Mouse (Mus musculus) left cerebral cortex, postnatal 4 days (tissue): ENCODE data around the gene Csde1. TPM values are rescaled to one million over a fixed set of nuclear protein-coding genes. Genes with fewer than 3 reads are reported as not detected.
A peak's percentile ranks its signal among the peaks of the same experiment; 100 is the strongest.

Source experiments
- DNase-seq: peaks from one replicate; pipeline ENCODE4 v3.0.0-alpha.2; 2022
- intact Hi-C: fragments of 180-260 bp; cut with DNase I; formaldehyde crosslinking; loops from one replicate; pipeline ENCODE4 v1.15.1; 2025
- total RNA-seq, 2 experiments: library from RNA; stranded (reverse); gene quantifications; 2 replicates each; pipeline ENCODE4 v1.2.3; 2021

The Csde1 gene
- total RNA-seq: 100 to 1,000 TPM; 324 to 349 TPM

DNA sequence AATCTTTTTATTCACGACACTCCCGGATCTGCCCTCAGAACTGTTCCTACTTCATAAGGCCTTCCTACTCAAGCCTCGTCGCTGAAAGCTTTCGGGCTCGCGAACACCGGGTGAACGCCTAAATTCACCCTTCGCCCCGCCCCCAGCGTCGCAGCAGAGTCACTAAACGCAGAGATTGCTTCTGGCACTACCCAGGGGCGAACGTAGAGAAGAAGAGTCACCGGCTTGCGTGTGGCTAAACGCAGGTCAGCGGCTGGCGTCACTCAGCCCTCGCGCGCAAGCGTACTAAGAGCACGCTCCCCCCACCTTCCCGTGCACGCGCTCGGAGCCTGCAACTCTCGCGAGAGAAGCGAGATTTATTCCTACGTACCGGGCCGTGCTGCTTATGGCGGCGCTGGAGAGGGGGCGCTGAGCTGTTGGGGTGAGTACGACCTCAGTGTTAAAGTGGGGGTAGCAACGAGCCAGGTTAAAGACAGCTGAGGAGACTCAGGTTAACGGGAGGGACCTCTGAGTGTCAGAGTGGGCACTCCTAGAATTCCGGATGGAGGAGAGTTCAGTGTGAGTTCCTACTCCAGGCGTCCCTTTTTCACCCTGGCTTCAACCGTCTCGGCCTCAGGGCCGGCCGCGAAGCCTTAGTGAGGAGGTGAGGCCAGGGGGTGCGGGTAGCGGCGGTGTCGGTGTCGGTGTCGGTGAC lies at the start of gene Csde1:
TSS of gene Csde1 (plus strand) at position 178 of the 694 bp plus-strand sequence.
- intact Hi-C loops: no loop called here
- peak; percentile 97 for DNase-seq

DNA sequence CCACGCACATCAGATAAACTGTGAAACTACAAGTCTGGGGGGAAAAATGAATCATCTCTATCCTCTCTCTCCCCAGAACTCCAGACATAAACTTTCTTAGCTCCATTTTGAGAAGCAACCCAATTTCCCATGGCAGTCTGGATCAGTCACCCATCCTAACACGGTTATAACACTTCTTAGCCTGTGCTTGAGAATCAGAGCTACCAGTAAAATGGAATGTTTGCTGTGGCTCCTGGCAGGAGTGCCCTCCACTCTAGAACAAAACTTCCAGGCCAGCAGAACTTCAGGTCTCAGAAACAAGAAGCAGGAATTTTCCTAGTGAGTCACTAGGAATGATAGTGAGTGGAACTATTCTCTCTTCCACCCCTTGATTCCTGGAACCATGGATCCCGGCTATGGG lies 49.7 kb upstream of the Csde1 start:
- intact Hi-C loops: no loop called here
- no peak for DNase-seq

DNA sequence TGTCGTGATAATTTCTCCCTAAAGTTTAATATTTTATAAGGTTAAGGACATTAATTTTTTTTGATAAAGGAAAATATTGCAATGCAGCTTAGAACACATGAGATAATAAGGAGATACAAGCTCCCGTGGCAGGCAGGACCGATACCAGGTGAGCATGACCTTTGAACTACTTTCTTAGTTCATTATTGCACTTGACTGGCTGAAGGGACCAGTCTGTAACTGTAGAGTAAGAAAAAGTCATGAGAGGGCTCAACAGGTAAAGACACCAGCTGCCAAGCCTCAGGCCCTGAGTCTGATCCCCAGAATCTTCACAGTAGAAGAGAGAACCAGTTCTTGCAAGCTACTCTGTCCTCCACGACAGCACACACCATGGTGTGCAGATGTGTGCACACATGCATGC lies 43.3 kb upstream of the Csde1 start:
- intact Hi-C loops: no loop called here
- DNase-seq: no peak

DNA sequence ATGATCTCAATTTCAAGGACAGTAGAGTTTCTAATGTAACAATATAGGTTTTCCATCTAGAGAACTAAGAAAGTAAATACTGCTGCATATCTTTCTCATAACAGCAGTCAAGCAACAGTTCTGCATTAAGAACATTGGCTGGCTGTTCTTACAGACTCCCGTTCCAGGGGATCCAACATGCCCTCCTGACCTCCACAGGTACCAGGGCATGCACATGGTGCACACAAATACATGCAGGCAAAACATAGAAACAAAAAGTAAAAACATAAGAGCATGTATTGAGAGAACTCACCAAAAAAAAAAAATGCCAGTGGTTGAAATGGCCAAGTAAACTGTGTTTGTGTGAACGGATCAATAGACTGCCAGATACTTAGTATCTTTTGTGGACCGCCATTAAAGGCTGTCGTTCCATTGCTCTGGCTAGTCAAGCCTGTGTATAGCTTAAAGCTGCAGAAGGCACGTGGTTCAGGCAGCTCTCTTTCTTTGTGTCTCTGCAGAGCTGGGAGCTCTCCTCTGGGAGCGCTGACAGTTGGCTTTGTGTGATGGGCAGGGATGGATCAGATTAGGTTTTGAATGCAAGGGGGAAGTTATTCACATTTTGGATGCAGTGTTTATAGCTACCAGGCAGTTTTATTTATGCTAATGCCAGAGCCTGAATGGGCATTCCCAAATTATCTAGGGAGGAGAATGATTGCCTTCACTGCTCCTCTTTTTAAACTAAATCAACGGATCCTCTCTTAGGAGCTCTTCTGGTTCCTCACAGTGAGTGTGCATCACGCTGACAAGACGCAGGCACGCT lies 40.5 kb upstream of the Csde1 start:
- peak; percentile 57 for DNase-seq
- intact Hi-C loops: no loop called here

DNA sequence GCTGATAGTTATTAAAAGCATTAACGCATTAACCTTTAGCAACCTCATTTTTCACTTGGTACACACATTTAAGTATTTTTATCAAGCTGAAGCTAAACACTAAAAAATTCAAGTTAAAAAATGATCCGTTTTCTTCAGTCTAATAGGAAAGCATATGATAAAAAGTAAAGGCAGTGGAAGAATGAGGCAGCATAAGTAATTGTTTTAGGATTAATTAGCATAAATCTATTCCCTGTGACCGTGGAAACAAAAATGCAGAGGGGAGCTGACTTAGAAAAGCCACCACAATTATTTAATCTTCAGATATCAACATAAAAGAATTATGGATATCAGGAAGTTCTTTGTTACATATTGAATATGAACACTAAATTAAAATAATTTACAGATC lies 39.9 kb upstream of the Csde1 start:
- DNase-seq: no peak
- intact Hi-C loops: no loop called here

DNA sequence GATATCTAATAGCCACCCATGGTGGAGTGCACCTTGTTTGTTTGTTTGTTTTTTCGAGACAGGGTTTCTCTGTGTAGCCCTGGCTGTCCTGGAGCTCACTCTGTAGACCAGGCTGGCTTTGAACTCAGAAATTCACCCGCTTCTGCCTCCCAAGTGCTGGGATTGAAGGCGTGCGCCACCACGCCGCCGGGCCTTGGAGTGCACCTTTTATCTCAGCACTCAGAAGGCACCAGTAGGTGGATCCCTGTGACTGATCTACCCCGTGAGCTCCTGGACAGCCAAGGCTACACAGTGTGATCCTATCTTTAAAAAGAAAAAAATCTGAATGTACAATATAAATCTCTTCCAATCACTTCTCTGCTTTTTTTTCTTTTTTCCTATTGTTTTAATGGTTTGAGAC lies 29.2 kb upstream of the Csde1 start:
- intact Hi-C loops: no loop called here

DNA sequence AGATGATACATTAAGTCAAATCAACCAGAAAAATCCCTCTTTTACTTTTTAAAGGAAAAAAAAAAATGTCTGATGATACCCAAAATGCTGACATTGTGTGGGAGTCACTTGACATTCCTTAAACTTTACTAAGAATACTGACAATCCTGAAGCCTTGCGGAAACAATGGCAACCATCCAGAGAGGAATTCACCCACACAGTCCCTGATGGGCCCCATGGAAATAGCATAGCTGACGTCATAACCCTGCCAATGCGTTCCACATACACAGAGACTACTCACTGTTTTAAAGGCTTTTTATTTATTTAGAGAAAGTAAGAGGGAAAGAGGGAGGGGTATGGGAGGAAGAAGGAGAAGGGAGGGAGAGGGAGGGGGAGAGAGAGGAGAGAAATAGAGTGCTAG lies 27.3 kb upstream of the Csde1 start:
- intact Hi-C loops: no loop called here
- no peak for DNase-seq

More for the DNA sequence above, 29.2 kb upstream of the Csde1 start:
- no peak for DNase-seq

DNA sequence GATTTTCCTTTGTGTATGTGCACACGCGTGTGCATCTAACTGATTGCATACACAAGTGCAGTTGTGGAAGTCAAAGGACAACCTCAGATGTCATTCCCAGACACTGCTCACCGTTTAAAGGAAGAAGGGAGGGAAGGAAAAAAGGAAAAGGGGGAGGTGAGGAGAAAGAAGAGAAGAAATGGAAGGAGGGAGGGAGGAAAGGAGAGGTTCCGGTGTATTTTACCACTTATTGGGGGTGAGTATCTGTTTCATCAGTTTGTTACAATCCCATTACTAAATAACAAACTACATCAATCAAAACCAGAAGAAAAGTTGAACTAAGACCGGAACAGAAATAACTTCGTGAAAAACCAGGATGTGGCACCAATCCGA lies 25.0 kb upstream of the Csde1 start:
- no peak for DNase-seq
- intact Hi-C loops: no loop called here

DNA sequence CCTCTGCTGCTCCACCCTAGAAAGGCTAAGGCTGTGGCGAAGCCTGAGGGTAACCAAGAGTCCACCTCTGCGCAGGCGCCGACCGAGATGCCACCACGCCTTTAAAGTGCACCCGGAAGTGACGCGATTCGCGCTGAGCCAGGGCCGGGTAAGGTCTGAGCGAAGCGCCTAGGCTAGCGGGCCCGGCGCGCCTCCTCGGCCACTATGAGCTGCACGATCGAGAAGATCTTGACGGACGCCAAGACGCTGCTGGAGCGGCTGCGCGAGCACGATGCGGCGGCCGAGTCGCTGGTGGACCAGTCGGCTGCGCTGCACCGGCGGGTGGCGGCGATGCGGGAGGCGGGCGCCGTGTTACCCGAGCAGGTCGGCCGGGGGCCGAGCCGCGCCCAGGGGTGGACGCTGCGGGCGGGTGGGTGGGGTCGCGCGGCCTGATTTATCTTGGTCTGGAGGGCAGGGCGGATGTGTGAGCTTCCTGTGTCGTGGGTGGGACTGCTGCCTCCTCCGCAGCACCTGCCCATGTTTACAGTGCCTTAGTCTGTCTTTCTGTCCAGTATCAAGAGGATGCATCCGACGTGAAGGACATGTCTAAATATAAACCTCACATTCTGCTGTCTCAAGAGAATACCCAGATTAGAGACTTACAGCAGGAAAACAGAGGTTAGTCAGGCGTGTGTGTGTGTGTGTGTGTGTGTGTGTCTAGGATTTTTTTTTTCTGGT lies 24.5 kb upstream of the Csde1 start, which contains the start of gene Sike1:
TSS of gene Sike1 (plus strand) at position 104 of the 717 bp plus-strand sequence.
- DNase-seq: peak; percentile 94
- intact Hi-C loops: no loop called here

DNA sequence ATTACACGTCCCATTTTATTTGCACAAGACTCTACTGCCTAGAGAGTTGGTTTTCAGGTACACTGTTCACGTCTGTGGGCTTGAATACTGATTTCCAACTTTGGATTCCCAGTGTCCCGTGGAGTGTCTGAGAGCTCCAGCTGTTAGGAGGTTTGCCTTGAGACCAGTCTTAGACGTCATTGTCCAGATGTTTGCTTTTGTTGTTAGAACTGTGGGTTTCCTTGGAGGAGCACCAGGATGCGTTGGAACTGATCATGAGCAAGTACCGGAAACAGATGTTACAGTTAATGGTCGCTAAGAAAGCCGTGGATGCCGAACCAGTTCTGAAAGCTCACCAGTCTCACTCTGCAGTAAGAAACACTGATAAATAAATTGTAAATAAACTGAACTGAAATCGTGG lies 23.2 kb upstream of the Csde1 start:
- DNase-seq: no peak
- intact Hi-C loops: no loop called here

DNA sequence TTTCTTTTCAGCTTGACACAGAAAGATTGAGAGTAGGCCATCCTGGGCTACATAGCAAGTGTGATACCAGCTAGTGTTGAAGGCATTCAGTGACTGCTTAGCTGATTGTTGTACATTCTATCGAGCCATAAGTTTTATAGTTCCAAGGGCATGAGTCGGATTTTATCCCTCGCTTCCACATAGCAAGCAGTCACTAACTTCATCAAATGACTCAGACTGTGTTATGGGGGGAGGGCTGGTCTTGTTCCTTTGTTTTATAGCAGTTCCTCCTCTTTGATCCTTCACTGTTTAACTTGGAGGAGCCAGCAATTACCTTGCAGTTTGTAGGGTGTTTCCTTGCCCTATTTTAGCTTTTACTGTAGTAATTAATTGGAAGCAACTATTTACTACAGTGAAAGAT lies 22.6 kb upstream of the Csde1 start:
- no peak for DNase-seq
- intact Hi-C loops: no loop called here

DNA sequence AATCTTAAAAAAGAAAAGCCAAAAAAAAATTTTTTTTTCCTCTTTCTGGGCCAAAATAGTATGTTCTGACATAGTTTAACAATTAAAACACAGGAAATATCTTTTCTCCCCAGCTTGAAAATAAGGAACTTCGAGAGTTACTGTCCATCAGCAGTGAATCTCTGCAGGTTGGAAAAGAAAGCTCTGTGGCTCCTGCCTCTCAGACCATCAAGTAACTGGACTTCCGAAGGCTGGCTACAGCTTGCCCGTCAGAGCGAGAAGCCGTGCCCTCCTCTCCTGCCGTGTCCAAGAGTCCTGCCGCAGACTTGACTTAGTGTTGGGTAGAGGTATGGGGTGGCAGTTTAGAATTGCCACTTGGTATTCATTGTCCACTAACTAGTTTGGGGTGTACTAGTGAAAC lies 18.6 kb upstream of the Csde1 start:
- intact Hi-C loops: no loop called here
- no peak for DNase-seq

DNA sequence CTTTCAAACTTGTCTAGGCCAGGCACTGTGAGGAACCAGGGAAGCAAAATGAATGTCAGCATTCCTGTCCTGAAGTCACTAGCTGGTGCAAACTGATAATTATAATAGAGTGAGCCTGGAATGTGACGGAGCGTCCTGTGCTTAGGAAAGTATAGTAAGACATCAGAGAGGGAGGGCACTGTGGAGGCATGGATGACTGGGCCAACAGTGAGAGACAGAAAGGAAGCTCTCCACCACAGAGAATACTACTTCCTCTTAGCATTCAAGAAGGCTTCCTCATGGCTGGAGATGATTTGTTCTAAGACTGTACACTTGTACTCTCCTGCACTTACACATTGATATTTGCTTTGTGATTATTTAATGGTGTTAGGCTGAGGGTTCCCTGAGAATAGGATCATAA lies 2.9 kb upstream of the Csde1 start:
- no peak for DNase-seq
- intact Hi-C loops: no loop called here

DNA sequence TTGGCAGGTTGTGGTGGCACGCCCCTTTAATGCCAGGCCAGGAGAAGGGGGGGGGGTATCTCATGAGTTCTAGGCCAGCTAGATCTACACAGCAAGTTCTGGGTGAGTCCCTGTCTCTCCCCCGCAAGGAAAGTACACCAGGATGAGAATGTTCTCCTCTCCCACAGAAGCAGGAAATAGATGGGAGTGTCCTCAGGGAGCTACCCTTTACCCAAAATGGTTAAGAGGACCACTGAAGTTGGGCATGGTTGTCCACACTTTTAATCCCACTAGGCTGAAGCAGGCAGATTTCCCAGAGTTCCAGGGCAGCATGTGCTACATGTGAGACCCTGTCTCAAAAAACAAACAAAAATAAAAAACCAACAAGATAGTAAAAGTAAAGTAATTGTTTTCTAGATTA lies 764 bp upstream of the Csde1 start:
- no peak for DNase-seq
- intact Hi-C loops: no loop called here

DNA sequence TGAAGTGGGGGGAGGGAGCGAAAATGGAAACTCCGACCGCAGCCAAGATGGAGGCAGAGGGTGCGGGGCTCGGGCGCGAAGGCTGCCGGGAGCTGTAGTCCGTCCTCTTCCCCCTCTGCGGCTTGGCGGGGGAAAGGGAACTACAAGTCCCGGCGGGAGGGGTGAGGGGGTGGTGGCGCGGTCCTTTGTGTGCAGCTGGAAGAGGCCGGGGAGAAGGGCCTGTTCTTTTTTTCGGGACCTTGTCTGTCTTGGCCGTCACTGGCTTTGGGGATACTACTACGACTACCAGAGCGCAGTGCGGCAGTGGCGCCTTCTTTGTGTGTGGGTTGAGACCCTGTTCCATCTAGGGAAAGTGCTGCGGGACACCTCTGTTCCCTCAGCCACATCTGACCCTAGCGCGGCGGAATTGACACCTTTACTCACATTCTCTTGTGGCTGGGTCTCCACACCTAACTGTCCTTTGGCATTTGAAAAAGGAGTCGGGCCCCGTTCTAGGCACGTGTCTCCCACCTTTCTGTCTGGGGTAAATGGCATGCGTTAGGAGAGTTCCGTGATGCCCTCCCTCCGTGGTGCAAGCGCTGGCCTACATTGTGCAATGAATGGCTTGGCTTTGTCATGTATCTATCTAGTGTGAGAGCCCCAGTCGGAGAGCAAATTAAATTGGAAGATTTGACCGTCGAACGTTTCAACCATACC lies 865 bp downstream of the Csde1 start:
- intact Hi-C loops: no loop called here
- peak; percentile 95 for DNase-seq

DNA sequence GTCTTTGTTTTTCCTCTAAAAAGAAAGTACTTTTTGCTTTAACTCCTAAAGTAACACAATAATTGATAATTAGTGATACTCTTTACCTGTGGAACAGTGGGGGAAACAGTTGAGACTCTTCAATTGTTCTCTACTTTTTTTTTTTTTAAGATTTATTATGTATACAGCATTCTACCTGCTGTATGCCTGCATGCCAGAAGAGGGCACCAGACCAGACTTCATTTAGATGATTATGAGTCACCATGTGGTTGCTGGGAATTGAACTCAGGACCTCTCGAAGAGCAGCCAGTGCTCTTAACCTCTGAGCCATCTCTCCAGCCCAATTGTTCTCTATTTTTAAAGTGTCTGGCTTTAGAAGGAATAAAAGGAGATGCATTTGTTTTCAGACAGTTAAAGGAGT lies 5.9 kb downstream of the Csde1 start:
- no peak for DNase-seq
- intact Hi-C loops: no loop called here

DNA sequence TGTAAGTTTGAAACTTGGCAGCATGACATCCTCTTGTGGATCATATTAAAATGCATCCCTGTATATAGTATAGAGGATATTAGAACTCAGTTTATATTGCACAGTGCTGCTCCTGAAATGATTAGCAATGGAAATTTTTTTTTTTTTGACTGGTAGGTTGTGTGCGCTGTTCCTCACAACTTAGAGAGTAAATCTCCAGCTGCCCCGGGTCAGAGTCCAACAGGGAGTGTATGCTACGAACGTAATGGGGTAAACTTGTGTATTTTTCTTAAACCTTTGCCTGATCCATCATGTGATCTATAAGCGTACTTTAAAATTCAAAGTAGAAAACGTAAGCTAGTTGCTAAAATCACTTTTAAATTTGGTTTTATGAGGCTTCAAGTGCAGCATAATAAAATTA lies 20.1 kb downstream of the Csde1 start:
- intact Hi-C loops: no loop called here
- no peak for DNase-seq

DNA sequence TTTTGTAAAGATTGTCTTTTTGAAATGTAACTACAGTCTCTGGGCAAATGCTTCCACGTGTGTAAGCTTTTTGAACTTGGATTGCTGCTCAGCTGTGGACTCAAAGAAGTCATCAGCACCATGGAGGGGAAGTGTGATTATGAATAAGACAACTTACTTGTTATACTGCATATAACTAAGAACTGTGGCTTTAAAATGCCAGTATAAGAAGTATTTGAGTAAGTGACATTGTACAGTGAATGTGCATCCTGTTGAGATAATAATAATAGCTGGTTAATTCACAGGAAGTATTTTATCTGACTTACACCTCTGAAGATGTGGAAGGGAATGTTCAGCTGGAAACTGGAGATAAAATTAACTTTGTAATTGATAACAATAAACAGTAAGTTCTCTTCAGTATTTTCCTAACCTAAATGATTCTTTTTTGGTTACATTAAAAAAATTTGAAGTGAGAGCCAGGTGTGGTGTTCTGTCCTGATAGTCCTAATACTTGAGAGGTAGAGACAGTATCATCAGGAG lies 20.7 kb downstream of the Csde1 start:
- DNase-seq: no peak
- intact Hi-C loops: no loop called here

DNA sequence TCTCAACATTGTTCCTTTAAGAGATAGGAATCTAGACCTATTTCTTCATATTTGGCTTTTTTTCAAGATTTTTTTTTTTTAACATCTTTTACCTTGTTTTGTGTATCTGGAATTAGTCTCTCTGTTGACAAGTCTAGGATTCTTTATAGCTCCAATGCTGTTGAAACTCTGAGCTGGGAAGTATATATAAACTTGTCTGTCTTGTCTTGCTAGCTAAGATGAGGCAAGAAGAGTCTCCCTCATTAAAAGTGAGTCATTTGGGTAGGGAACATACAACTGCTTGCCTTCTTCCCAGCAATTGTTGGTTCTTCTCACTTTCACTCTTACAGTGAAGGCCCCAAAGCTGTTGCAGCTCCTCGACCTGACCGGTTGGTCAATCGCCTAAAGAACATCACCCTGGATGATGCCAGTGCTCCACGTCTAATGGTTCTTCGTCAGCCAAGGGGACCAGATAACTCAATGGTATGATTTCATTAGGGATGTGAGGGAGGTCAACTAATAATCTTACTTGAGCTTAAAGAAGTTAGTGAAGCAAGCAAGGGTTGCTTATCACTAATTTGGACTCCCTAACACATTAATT lies 35.9 kb downstream of the Csde1 start:
- no peak for DNase-seq
- intact Hi-C loops: loop anchor here (5.0 to 10.0 kb wide), 2 partner anchors 116 to 279 kb away; partner anchors contain the start of gene Bcas2

DNA sequence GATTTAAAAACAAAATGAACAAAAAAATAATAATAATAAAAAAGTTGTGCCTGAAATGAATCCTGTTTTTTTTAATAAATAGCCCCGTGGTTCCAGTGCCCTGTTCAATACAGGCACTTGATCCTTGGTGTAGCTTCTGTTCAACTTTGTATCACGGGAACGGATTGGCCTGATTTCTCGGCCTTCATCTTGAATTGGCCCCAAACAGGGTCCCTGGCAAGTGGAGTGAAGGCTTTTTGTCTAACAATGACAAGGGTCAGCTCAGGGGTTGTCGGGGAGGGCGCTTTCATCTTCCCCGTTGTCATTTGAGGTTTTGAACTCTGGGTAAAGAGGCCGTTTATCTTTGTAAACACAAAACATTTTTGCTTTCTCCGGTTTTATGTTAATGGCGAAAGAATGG lies 37.5 kb downstream of the Csde1 start:
- intact Hi-C loops: loop anchor here (5.0 to 10.0 kb wide), 2 partner anchors 115 to 277 kb away; partner anchors contain the start of gene Bcas2
- no peak for DNase-seq
